Mouse (Mus musculus) myocyte (in vitro differentiated cells): ENCODE measurements around the gene Slain1. TPM values are rescaled to one million over a fixed set of nuclear protein-coding genes. Genes with fewer than 3 reads are reported as not detected.

Experiments used
- H3K27me3 ChIP-seq: one replicate; pipeline ENCODE4 v1.6.1; 2011; ENCODE audit not compliant: control insufficient read depth, insufficient read depth, insufficient read length
- H3K36me3 ChIP-seq: one replicate; pipeline ENCODE4 v1.6.1; 2011; ENCODE audit not compliant: control insufficient read depth, insufficient read depth
- H3K4me2 ChIP-seq: one replicate; pipeline ENCODE4 v1.6.1; 2011; ENCODE audit warnings: low read depth, control low read depth
- H3K4me3 ChIP-seq: one replicate; pipeline ENCODE4 v1.5.1; 2011; ENCODE audit warnings: mild to moderate bottlenecking, control low read depth, moderate library complexity
- H3K79me2 ChIP-seq: one replicate; pipeline ENCODE4 v1.6.1; 2011; ENCODE audit not compliant: control insufficient read depth, insufficient read depth
- H3ac ChIP-seq: one replicate; pipeline ENCODE4 v1.6.1; 2011; ENCODE audit not compliant: control insufficient read depth, insufficient read length
- CEBPB ChIP-seq: IDR thresholded peaks from 2 replicates; pipeline ENCODE4 v1.6.1; 2011; ENCODE audit warnings: mild to moderate bottlenecking, moderate library complexity; ENCODE audit not compliant: poor library complexity, insufficient read depth, severe bottlenecking
- E2F4 ChIP-seq: IDR thresholded peaks from one replicate; pipeline ENCODE4 v1.6.1; 2011; ENCODE audit warnings: mild to moderate bottlenecking, control low read depth, moderate library complexity; ENCODE audit not compliant: insufficient read depth
- MAX ChIP-seq: IDR thresholded peaks from one replicate; pipeline ENCODE4 v1.6.1; 2011; ENCODE audit warnings: low read depth, mild to moderate bottlenecking, control low read depth
- MYOD1 ChIP-seq, 3 experiments: IDR thresholded peaks; one replicate each; pipeline ENCODE4 v1.6.1; 2011; ENCODE audit warnings: control low read depth in 2 of 3, low read depth in 2 of 3, mild to moderate bottlenecking in 2 of 3, moderate library complexity in 1 of 3; ENCODE audit not compliant: insufficient read length in 2 of 3, control insufficient read depth in 1 of 3
- MYOG ChIP-seq, 3 experiments: IDR thresholded peaks; one replicate each; pipeline ENCODE4 v1.6.1; 2011; ENCODE audit warnings: control low read depth in 2 of 3, low read depth in 2 of 3, mild to moderate bottlenecking in 2 of 3; ENCODE audit not compliant: insufficient read length in 2 of 3, control insufficient read depth in 1 of 3, insufficient read depth in 1 of 3
- POLR2A ChIP-seq: IDR thresholded peaks from one replicate; pipeline ENCODE4 v1.6.1; 2011; ENCODE audit warnings: low read depth, mild to moderate bottlenecking, control low read depth, moderate library complexity; ENCODE audit not compliant: insufficient read length
- POLR2AphosphoS2 ChIP-seq: IDR thresholded peaks from one replicate; pipeline ENCODE4 v1.6.1; 2011; ENCODE audit warnings: low read depth, control low read depth; ENCODE audit not compliant: insufficient read length
- REST ChIP-seq: IDR thresholded peaks from one replicate; pipeline ENCODE4 v1.6.1; 2011; ENCODE audit warnings: mild to moderate bottlenecking, control low read depth, moderate library complexity; ENCODE audit not compliant: insufficient read depth, insufficient read length
- SRF ChIP-seq: IDR thresholded peaks from one replicate; pipeline ENCODE4 v1.6.1; 2011; ENCODE audit warnings: low read depth; ENCODE audit not compliant: control insufficient read depth, insufficient read length
- TCF12 ChIP-seq: IDR thresholded peaks from one replicate; pipeline ENCODE4 v1.6.1; 2011; ENCODE audit warnings: mild to moderate bottlenecking, control low read depth; ENCODE audit not compliant: poor library complexity, insufficient read depth, severe bottlenecking
- TCF3 ChIP-seq: IDR thresholded peaks from one replicate; pipeline ENCODE4 v1.6.1; 2011; ENCODE audit warnings: low read depth, control low read depth; ENCODE audit not compliant: insufficient read length
- USF1 ChIP-seq: IDR thresholded peaks from one replicate; pipeline ENCODE4 v1.6.1; 2011; ENCODE audit warnings: low read depth, mild to moderate bottlenecking, control low read depth, moderate library complexity
- polyA plus RNA-seq: library from polyadenylated mRNA; unstranded; fragments of >200 nt; fragmentation: generic; extraction: Trizol; gene quantifications from one replicate; pipeline ENCODE4 v1.2.1, GENCODE M21; 2012; ENCODE audit warnings: missing spikeins

The Slain1 gene
- not detected for polyA plus RNA-seq

GRCm38 (mm10) chr14:103649896-103650334 is at the start of gene Slain1:
Gene Slain1, plus strand, starts transcription at chr14:103650228.
- TF ChIP-seq REST = no peak
- TF ChIP-seq SRF = no peak
- no peak for TF ChIP-seq POLR2AphosphoS2
- Histone ChIP-seq H3K36me3 (no peaks in the 10 kb centered on the region), H3ac (no peak within 1 kb of the TSS), H3K4me3 (no peak within 1 kb of the TSS), H3K27me3 (no peaks in the 10 kb centered on the region), H3K79me2 (no peaks in the 10 kb centered on the region), H3K4me2 (no peak within 1 kb of the TSS)

- Histone ChIP-seq H3K79me2 (no peaks in the 10 kb centered on the region), H3K27me3 (no peaks in the 10 kb centered on the region), H3K36me3 (no peaks in the 10 kb centered on the region), H3K4me3 (no peak overlapping the region), H3K4me2 (no peak overlapping the region), H3ac (no peak overlapping the region)
- TF ChIP-seq TCF12 = no peak
- no peak for TF ChIP-seq MYOG (IDR thresholded peaks at IDR 0.05; ENCODE audit: control insufficient read depth in 1 of 3, insufficient read depth in 1 of 3, insufficient read length in 2 of 3, low read depth in 2 of 3)
- TF ChIP-seq CEBPB = no peak
- no peak for TF ChIP-seq MYOD1 (IDR thresholded peaks at IDR 0.05; ENCODE audit: control insufficient read depth in 1 of 3, insufficient read length in 2 of 3, low read depth in 2 of 3)
- TF ChIP-seq MAX = no peak
- no peak for TF ChIP-seq POLR2AphosphoS2
Measured at GRCm38 (mm10) chr14:103608063-103608462, 42.0 kb upstream of the Slain1 start.

- Histone ChIP-seq H3K79me2 (no peaks in the 10 kb centered on the region), H3K27me3 (no peaks in the 10 kb centered on the region), H3K4me2 (no peak overlapping the region)
Measured at GRCm38 (mm10) chr14:103613573-103614271, 36.3 kb upstream of the Slain1 start.

GRCm38 (mm10) chr14:103614272-103614587 is 35.8 kb upstream of the Slain1 start:
- Histone ChIP-seq H3ac (no peak overlapping the region), H3K79me2 (no peaks in the 10 kb centered on the region), H3K4me3 (no peak overlapping the region), H3K4me2 (no peak overlapping the region), H3K27me3 (no peaks in the 10 kb centered on the region), H3K36me3 (no peaks in the 10 kb centered on the region)
- no peak for TF ChIP-seq REST
- TF ChIP-seq USF1 = no peak
- TF ChIP-seq MYOG (IDR thresholded peaks at IDR 0.05; ENCODE audit: control insufficient read depth in 1 of 3, insufficient read depth in 1 of 3, insufficient read length in 2 of 3, low read depth in 2 of 3) = no peak
- no peak for TF ChIP-seq MAX
- TF ChIP-seq POLR2A = no peak
- TF ChIP-seq CEBPB = no peak

More at GRCm38 (mm10) chr14:103613573-103614271, 36.3 kb upstream of the Slain1 start:
- TF ChIP-seq MYOG (IDR thresholded peaks at IDR 0.05; ENCODE audit: control insufficient read depth in 1 of 3, insufficient read depth in 1 of 3, insufficient read length in 2 of 3, low read depth in 2 of 3) = no peak
- TF ChIP-seq E2F4 = no peak
- TF ChIP-seq CEBPB = no peak
- no peak for TF ChIP-seq MAX
- no peak for TF ChIP-seq REST
- no peak for TF ChIP-seq USF1
- TF ChIP-seq MYOD1 (IDR thresholded peaks at IDR 0.05; ENCODE audit: control insufficient read depth in 1 of 3, insufficient read length in 2 of 3, low read depth in 2 of 3) = no peak
- TF ChIP-seq TCF12 = no peak
- no peak for TF ChIP-seq SRF
- no peak for TF ChIP-seq TCF3
- no peak for TF ChIP-seq POLR2A
- TF ChIP-seq POLR2AphosphoS2 = no peak
- Histone ChIP-seq H3ac (no peak overlapping the region), H3K4me3 (no peak overlapping the region), H3K36me3 (no peaks in the 10 kb centered on the region)

GRCm38 (mm10) chr14:103619756-103620155 is 30.3 kb upstream of the Slain1 start:
- Histone ChIP-seq H3K27me3 (no peaks in the 10 kb centered on the region), H3K4me2 (no peak overlapping the region), H3ac (no peak overlapping the region), H3K36me3 (no peaks in the 10 kb centered on the region), H3K4me3 (no peak overlapping the region), H3K79me2 (no peaks in the 10 kb centered on the region)
- TF ChIP-seq SRF = no peak
- no peak for TF ChIP-seq MAX
- no peak for TF ChIP-seq TCF3
- no peak for TF ChIP-seq USF1
